Mouse (Mus musculus) hindbrain, postnatal 0 days (tissue): Measurements from ENCODE around the gene Eif4a1. TPM values are rescaled to one million over a fixed set of nuclear protein-coding genes. Genes with fewer than 3 reads are reported as not detected.

Source experiments
- ATAC-seq: fragments of 200-750 bp; cut with Nextera tagmentation; 2 replicates; pipeline ENCODE4 v1.8.0; 2017; ENCODE audit warnings: mild to moderate bottlenecking, moderate TSS enrichment, moderate library complexity
- DNase-seq: peaks from one replicate; pipeline ENCODE4 v3.0.0-alpha.2; 2015; ENCODE audit warnings: low spot score
- H3K27ac ChIP-seq: fragments of 300-500 bp; sonication (generic); 2 replicates; pipeline ENCODE4 v1.5.1; 2014; ENCODE audit warnings: mild to moderate bottlenecking
- H3K27me3 ChIP-seq: fragments of 300-500 bp; sonication (generic); 2 replicates; pipeline ENCODE4 v1.6.1; 2014; ENCODE audit warnings: low read length, mixed read lengths; ENCODE audit not compliant: insufficient read depth
- H3K36me3 ChIP-seq: fragments of 300-500 bp; sonication (generic); 2 replicates; pipeline ENCODE4 v1.6.1; 2014; ENCODE audit warnings: low read length, mixed read lengths; ENCODE audit not compliant: insufficient read depth
- H3K4me1 ChIP-seq: fragments of 300-500 bp; sonication (generic); 2 replicates; pipeline ENCODE4 v1.6.1; 2014; ENCODE audit warnings: antibody characterized with exemption, low read length, mixed read lengths; ENCODE audit not compliant: insufficient read depth
- H3K4me2 ChIP-seq: fragments of 300-500 bp; sonication (generic); 2 replicates; pipeline ENCODE4 v1.6.1; 2014; ENCODE audit warnings: low read depth, mild to moderate bottlenecking, low read length, moderate library complexity, mixed read lengths
- H3K4me3 ChIP-seq: fragments of 300-500 bp; sonication (generic); 2 replicates; pipeline ENCODE4 v1.5.1; 2014; ENCODE audit warnings: low read length
- H3K9ac ChIP-seq: fragments of 300-500 bp; sonication (generic); replicated peaks from 2 replicates; pipeline ENCODE4 v1.6.1; 2014; ENCODE audit warnings: mild to moderate bottlenecking, low read length, moderate library complexity, mixed read lengths
- H3K9me3 ChIP-seq: fragments of 300-500 bp; sonication (generic); 2 replicates; pipeline ENCODE4 v1.6.1; 2016; ENCODE audit warnings: low read length, mixed read lengths
- CTCF ChIP-seq: IDR thresholded peaks from 2 replicates; pipeline ENCODE4 v1.5.1; 2016; ENCODE audit warnings: antibody characterized with exemption, control low read depth, low read depth
- WGBS: fragments of 180-500 bp; shearing (Covaris S2); extraction: QIAGEN DNeasy Blood & Tissue Kit; methylation state at CpG from one replicate; pipeline ENCODE4 v1.1.7; 2014; 5-methylcytosine and 5-hydroxymethylcytosine counted together
- polyA plus RNA-seq: library from polyadenylated mRNA; unstranded; fragments of >200 nt; fragmentation: Nextera tagmentation; extraction: Ambion mirVana; gene quantifications from 2 replicates; pipeline ENCODE4 v1.2.1, GENCODE M21; 2015
- total RNA-seq: library from RNA; depleted of rRNA; stranded (reverse); fragments of >200 nt; gene quantifications from 2 replicates; pipeline ENCODE4 v1.2.3, GENCODE M21; 2014

Eif4a1 gene
- total and polyA plus RNA-seq, 2 experiments from 2014 or later = 427 to 696 TPM

- Histone ChIP-seq H3K27me3 (no peaks in the 10 kb centered on the region), H3K9ac (no peak overlapping the region), H3K36me3 (peaks cover 3% of the 10 kb centered on the region; the same call in 1 of the 2 replicates), H3K4me1 (peaks cover 31% of the 10 kb centered on the region), H3K4me3 (no peak overlapping the region), H3K4me2 (no peak overlapping the region), H3K27ac (no peak overlapping the region), H3K9me3 (no peaks in the 10 kb centered on the region)
- 85% methylated on average over 12 of the region's 12 CpGs for WGBS
- ATAC-seq (no peak), DNase-seq (no peak)
- no peak for TF ChIP-seq CTCF
These were observed 12.0 kb upstream of the Eif4a1 start for GRCm38 (mm10) chr11:69684128-69684745.

GRCm38 (mm10) chr11:69683576-69683975, 11.4 kb upstream of the Eif4a1 start:
- WGBS = 82% methylated on average over 7 of the region's 7 CpGs
- peaks cover 6% of the 10 kb centered on the region; the same call in 1 of the 2 replicates for H3K36me3 ChIP-seq
- no peak for ATAC-seq
- peak overlapping the region; percentile 83; the same call in 1 of the 2 replicates for H3K4me2 ChIP-seq
- no peak overlapping the region for H3K9ac ChIP-seq
- peaks cover 32% of the 10 kb centered on the region for H3K4me1 ChIP-seq
- no peak overlapping the region for H3K4me3 ChIP-seq
- no peaks in the 10 kb centered on the region for H3K9me3 ChIP-seq
- no peaks in the 10 kb centered on the region for H3K27me3 ChIP-seq
- H3K27ac ChIP-seq = peak overlapping the region; percentile 84; the same call in 1 of the 2 replicates
- no peak for DNase-seq
- TF ChIP-seq CTCF = no peak

- TF ChIP-seq CTCF = peak; percentile 95
- Histone ChIP-seq H3K4me1 (peaks cover 32% of the 10 kb centered on the region), H3K4me2 (peak overlapping the region; percentile 83), H3K9ac (peak overlapping the region; percentile 44), H3K27ac (peak overlapping the region; percentile 84), H3K9me3 (no peaks in the 10 kb centered on the region), H3K4me3 (peak overlapping the region; percentile 22), H3K36me3 (peaks cover 12% of the 10 kb centered on the region; the same call in 1 of the 2 replicates), H3K27me3 (no peaks in the 10 kb centered on the region)
- ATAC-seq (peak; percentile 33; the same call in 1 of the 2 replicates), DNase-seq (peak; percentile 96)
- WGBS = 15% methylated on average over 12 of the region's 12 CpGs
These were observed 10.8 kb upstream of the Eif4a1 start for GRCm38 (mm10) chr11:69682840-69683533.

- Histone ChIP-seq H3K9ac (peak overlapping the region; percentile 76), H3K36me3 (peaks cover 15% of the 10 kb centered on the region; the same call in 1 of the 2 replicates), H3K27me3 (no peaks in the 10 kb centered on the region), H3K27ac (peak overlapping the region; percentile 84), H3K4me1 (peaks cover 32% of the 10 kb centered on the region), H3K9me3 (no peaks in the 10 kb centered on the region), H3K4me2 (peak overlapping the region; percentile 83), H3K4me3 (peak overlapping the region; percentile 79)
- WGBS = 24% methylated on average over 24 of the region's 24 CpGs
- 0 out of 2 replicates have a peak, but pooled peaks have one; percentile 0 for ATAC-seq
- TF ChIP-seq CTCF = no peak
- DNase-seq = no peak
These were observed 10.1 kb upstream of the Eif4a1 start for GRCm38 (mm10) chr11:69682209-69682839.

- H3K9me3 ChIP-seq = no peaks in the 10 kb centered on the region
- peak within 1 kb of the TSS; percentile 79 for H3K4me3 ChIP-seq
- DNase-seq (peak; percentile 99), ATAC-seq (peak; percentile 97)
- peaks cover 21% of the 10 kb centered on the region; the same call in 1 of the 2 replicates for H3K36me3 ChIP-seq
- peaks cover 28% of the 10 kb centered on the region for H3K4me1 ChIP-seq
- H3K27me3 ChIP-seq = no peaks in the 10 kb centered on the region
- peak within 1 kb of the TSS; percentile 76 for H3K9ac ChIP-seq
- under 1% methylated on average over 73 of the region's 80 CpGs for WGBS
- H3K4me2 ChIP-seq = peak within 1 kb of the TSS; percentile 83
- peak within 1 kb of the TSS; percentile 84 for H3K27ac ChIP-seq
- no peak for TF ChIP-seq CTCF
These were observed 9.3 kb upstream of the Eif4a1 start, which contains the start of gene Senp3 for GRCm38 (mm10) chr11:69681314-69682208. Gene Senp3, minus strand, starts transcription at chr11:69682084.
